Mouse (Mus musculus): Measurements from ENCODE around the gene Mprip. TPM values are rescaled to one million over a fixed set of nuclear protein-coding genes. Genes with fewer than 3 reads are reported as not detected.
A peak's percentile ranks its signal among the peaks of the same experiment; 100 is the strongest.
"Not testable (repeated sequence)": the region's sequence is repeated elsewhere in the genome, so short reads cannot be mapped to it uniquely, and the experiment has no call there.

The Mprip gene
- polyA plus RNA-seq, 1 experiment: 246 TPM

- H3K4me3 ChIP-seq (ENCODE audit: control insufficient read depth, low read depth, low read length): no peak overlapping the region
- peaks cover 9% of the 10 kb centered on the region for H3K36me3 ChIP-seq (ENCODE audit: control insufficient read depth, insufficient read depth, low read length)
- peaks cover 2% of the 10 kb centered on the region; the same call in 1 of the 2 replicates for H3K4me1 ChIP-seq (ENCODE audit: control insufficient read depth, insufficient read depth, low read length)
- TF ChIP-seq CTCF (IDR thresholded peaks at IDR 0.05; ENCODE audit: control insufficient read depth, insufficient read depth, insufficient replicate concordance, low read depth, low read length) (no peak), POLR2A (IDR thresholded peaks at IDR 0.05; ENCODE audit: control insufficient read depth, low read depth, low read length) (no peak)
- no peak overlapping the region for H3K27ac ChIP-seq (ENCODE audit: control insufficient read depth, insufficient read depth, low read depth, low read length)
- no peaks in the 10 kb centered on the region for H3K27me3 ChIP-seq (ENCODE audit: control insufficient read depth, insufficient read depth, low read length)
Observed at GRCm38 (mm10) chr11:59734335-59734734, 73.2 kb downstream of the Mprip start.

GRCm38 (mm10) chr11:59735938-59736337 lies 74.8 kb downstream of the Mprip start:
- H3K27me3 ChIP-seq (ENCODE audit: control insufficient read depth, insufficient read depth, low read length); H3K27ac ChIP-seq (ENCODE audit: control insufficient read depth, insufficient read depth, low read depth, low read length); H3K4me1 ChIP-seq (ENCODE audit: control insufficient read depth, insufficient read depth, low read length); H3K4me3 ChIP-seq (ENCODE audit: control insufficient read depth, low read depth, low read length): not testable (repeated sequence)
- peaks cover 16% of the 10 kb centered on the region for H3K36me3 ChIP-seq (ENCODE audit: control insufficient read depth, insufficient read depth, low read length)

DNA sequence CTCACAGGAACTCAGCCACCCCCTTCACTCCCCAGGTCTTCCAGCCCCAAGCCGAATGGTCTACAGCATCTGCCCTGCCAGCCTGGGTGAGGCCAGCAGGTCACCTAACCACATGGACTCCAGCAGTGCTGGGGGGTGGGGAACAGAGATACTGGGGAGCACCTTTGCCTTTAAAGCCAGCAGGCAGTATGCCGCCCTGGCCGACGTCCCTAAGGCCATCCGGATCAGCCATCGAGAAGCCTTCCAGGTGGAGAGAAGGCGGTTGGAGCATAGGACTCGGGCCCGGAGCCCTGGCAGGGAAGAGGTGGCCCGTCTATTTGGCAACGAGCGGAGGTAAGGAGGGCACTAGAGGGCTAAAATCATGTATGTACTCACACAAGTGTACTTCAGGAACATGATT lies 76.1 kb downstream of the Mprip start:
- peak overlapping the region; percentile 86 for H3K4me3 ChIP-seq (ENCODE audit: control insufficient read depth, low read depth, low read length)
- TF ChIP-seq POLR2A (IDR thresholded peaks at IDR 0.05; ENCODE audit: control insufficient read depth, low read depth, low read length) (no peak), CTCF (IDR thresholded peaks at IDR 0.05; ENCODE audit: control insufficient read depth, insufficient read depth, insufficient replicate concordance, low read depth, low read length) (no peak)
- no peaks in the 10 kb centered on the region for H3K4me1 ChIP-seq (ENCODE audit: control insufficient read depth, insufficient read depth, low read length)
- peaks cover 17% of the 10 kb centered on the region for H3K36me3 ChIP-seq (ENCODE audit: control insufficient read depth, insufficient read depth, low read length)
- H3K27me3 ChIP-seq (ENCODE audit: control insufficient read depth, insufficient read depth, low read length): no peaks in the 10 kb centered on the region
- H3K27ac ChIP-seq (ENCODE audit: control insufficient read depth, insufficient read depth, low read depth, low read length): no peak overlapping the region

DNA sequence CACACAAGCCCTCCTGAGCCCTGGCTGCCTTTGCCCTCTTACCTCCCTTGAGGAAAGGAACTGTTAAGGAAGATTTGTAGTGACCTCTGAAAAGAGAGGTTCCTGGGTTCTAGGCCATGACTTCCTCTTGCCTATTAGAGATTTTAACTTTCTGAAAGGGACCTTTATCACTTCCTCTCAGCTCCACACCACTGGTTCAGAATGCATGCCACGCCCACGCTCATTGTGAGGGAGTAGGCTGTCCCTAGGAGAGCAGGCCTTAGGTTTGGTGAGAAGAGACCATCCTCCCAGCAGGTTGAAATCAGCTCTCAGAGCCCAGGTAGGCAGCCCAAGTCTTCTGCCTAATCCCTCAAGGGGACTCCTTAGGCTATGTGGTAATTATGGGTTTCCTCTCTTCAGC lies 78.9 kb downstream of the Mprip start:
- TF ChIP-seq CTCF (IDR thresholded peaks at IDR 0.05; ENCODE audit: control insufficient read depth, insufficient read depth, insufficient replicate concordance, low read depth, low read length): no peak
- TF ChIP-seq POLR2A (IDR thresholded peaks at IDR 0.05; ENCODE audit: control insufficient read depth, low read depth, low read length): peak; percentile 52; the same call in 1 of the 2 replicates
- peak overlapping the region; percentile 76 for H3K27ac ChIP-seq (ENCODE audit: control insufficient read depth, insufficient read depth, low read depth, low read length)
- peaks cover 15% of the 10 kb centered on the region for H3K36me3 ChIP-seq (ENCODE audit: control insufficient read depth, insufficient read depth, low read length)
- H3K4me1 ChIP-seq (ENCODE audit: control insufficient read depth, insufficient read depth, low read length): no peaks in the 10 kb centered on the region
- H3K27me3 ChIP-seq (ENCODE audit: control insufficient read depth, insufficient read depth, low read length): no peaks in the 10 kb centered on the region
- H3K4me3 ChIP-seq (ENCODE audit: control insufficient read depth, low read depth, low read length): peak overlapping the region; percentile 86

DNA sequence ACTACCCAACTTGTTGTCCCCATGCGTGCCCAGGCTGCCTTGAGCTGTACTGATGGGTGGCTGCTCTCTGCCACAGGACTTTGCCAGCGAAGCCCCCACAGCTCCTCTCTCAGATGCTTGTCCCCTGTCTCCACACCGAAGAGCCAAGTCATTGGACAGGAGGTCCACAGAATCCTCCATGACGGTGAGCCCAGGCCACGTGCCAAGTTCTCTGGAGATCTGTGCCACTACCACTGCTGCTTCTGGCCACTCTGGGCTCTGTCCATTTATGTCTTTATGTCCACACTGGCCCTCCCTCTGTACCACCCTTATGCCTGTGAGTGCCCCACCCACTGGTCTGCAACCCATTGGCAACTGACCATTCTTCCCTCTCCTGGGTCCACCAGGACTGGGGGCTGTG lies 80.8 kb downstream of the Mprip start:
- no peak for TF ChIP-seq CTCF (IDR thresholded peaks at IDR 0.05; ENCODE audit: control insufficient read depth, insufficient read depth, insufficient replicate concordance, low read depth, low read length)
- Histone ChIP-seq H3K27ac (ENCODE audit: control insufficient read depth, insufficient read depth, low read depth, low read length) (no peak overlapping the region), H3K27me3 (ENCODE audit: control insufficient read depth, insufficient read depth, low read length) (no peaks in the 10 kb centered on the region), H3K4me3 (ENCODE audit: control insufficient read depth, low read depth, low read length) (peak overlapping the region; percentile 86), H3K36me3 (ENCODE audit: control insufficient read depth, insufficient read depth, low read length) (peaks cover 13% of the 10 kb centered on the region), H3K4me1 (ENCODE audit: control insufficient read depth, insufficient read depth, low read length) (no peaks in the 10 kb centered on the region)

DNA sequence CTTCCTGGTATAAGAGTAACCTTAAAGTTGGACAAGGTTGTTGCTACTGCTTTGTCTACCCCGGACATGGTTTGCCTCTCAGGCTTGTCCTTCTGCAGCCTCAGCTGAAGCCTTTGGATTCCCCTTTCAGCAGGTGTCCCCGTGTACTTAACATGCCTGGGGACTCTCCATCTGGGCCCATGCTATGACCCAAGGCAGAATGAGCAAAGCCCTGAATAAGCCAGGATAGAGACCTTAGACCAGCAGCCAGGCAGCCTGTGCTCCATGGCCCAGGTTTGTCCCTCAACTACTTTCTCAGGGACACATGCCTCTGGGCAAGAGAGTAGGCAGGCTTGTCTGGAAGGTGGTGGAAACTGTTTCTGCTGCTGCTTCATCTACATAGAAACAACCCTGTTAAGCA lies 82.2 kb downstream of the Mprip start:
- Histone ChIP-seq H3K36me3 (ENCODE audit: control insufficient read depth, insufficient read depth, low read length) (peaks cover 11% of the 10 kb centered on the region), H3K27me3 (ENCODE audit: control insufficient read depth, insufficient read depth, low read length) (no peaks in the 10 kb centered on the region), H3K4me1 (ENCODE audit: control insufficient read depth, insufficient read depth, low read length) (no peaks in the 10 kb centered on the region), H3K27ac (ENCODE audit: control insufficient read depth, insufficient read depth, low read depth, low read length) (no peak overlapping the region), H3K4me3 (ENCODE audit: control insufficient read depth, low read depth, low read length) (no peak overlapping the region)
- TF ChIP-seq CTCF (IDR thresholded peaks at IDR 0.05; ENCODE audit: control insufficient read depth, insufficient read depth, insufficient replicate concordance, low read depth, low read length) (no peak), POLR2A (IDR thresholded peaks at IDR 0.05; ENCODE audit: control insufficient read depth, low read depth, low read length) (no peak)

DNA sequence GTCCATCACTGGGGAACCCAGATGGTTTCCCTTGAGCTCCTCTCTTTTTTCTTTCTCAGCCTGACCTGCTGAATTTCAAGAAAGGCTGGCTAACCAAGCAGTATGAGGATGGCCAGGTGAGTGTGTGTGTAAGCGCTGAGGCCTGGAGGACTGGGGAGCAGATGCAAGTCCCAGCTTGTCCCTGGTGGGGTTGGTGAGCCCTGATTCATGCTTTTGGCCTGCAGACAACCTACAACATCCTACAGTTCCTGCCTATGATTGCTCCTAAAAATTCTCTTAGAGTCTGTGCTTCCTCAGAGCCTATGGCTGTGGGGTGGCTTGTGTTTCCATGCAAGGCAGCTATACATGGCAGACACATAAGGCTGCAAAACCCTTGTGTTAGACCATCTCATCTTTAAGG lies 82.6 kb downstream of the Mprip start:
- Histone ChIP-seq H3K36me3 (ENCODE audit: control insufficient read depth, insufficient read depth, low read length) (peaks cover 11% of the 10 kb centered on the region), H3K4me3 (ENCODE audit: control insufficient read depth, low read depth, low read length) (no peak overlapping the region), H3K4me1 (ENCODE audit: control insufficient read depth, insufficient read depth, low read length) (no peaks in the 10 kb centered on the region), H3K27me3 (ENCODE audit: control insufficient read depth, insufficient read depth, low read length) (no peaks in the 10 kb centered on the region), H3K27ac (ENCODE audit: control insufficient read depth, insufficient read depth, low read depth, low read length) (no peak overlapping the region)
- TF ChIP-seq CTCF (IDR thresholded peaks at IDR 0.05; ENCODE audit: control insufficient read depth, insufficient read depth, insufficient replicate concordance, low read depth, low read length) (no peak), POLR2A (IDR thresholded peaks at IDR 0.05; ENCODE audit: control insufficient read depth, low read depth, low read length) (no peak)

GRCm38 (mm10) chr11:59744374-59744773 lies 83.3 kb downstream of the Mprip start:
- TF ChIP-seq POLR2A (IDR thresholded peaks at IDR 0.05; ENCODE audit: control insufficient read depth, low read depth, low read length): no peak
- TF ChIP-seq CTCF (IDR thresholded peaks at IDR 0.05; ENCODE audit: control insufficient read depth, insufficient read depth, insufficient replicate concordance, low read depth, low read length): no peak
- peaks cover 11% of the 10 kb centered on the region for H3K36me3 ChIP-seq (ENCODE audit: control insufficient read depth, insufficient read depth, low read length)

More at GRCm38 (mm10) chr11:59744374-59744773, 83.3 kb downstream of the Mprip start:
- Histone ChIP-seq H3K27ac (ENCODE audit: control insufficient read depth, insufficient read depth, low read depth, low read length) (no peak overlapping the region), H3K4me3 (ENCODE audit: control insufficient read depth, low read depth, low read length) (no peak overlapping the region), H3K27me3 (ENCODE audit: control insufficient read depth, insufficient read depth, low read length) (no peaks in the 10 kb centered on the region), H3K4me1 (ENCODE audit: control insufficient read depth, insufficient read depth, low read length) (no peaks in the 10 kb centered on the region)
